Mouse (Mus musculus): ENCODE measurements around the gene Phc3.

Gene Phc3

DNA sequence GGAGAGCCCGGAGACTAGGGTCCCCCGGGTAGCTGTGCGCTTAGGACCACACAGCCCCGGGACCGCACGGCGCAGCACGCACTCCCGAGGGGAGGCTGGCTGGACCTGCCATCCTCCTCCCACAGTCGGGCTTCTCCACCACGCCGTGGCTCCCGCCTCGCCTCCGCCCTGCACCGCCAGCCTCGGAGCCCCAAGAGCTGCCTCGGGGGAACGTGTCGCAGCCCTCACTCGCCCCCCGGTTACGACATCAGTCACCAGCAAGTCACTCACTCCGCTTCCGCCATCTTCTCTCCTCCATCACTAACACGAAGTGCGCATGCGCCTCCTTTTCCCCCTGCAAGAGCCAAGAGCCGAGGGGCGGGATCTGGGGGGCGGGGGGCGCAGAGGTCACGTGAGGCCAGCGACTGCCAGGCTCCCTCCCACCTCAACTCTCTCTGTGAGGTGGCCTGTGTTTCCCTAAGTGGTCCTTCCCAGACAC lies at the start of gene Phc3:
TSS of gene Phc3 (minus strand) at position 312 of the 478 bp plus-strand sequence.
- DNase-seq (ENCODE audit: low spot score in 2 of 2) = peak; percentile 87 to 95

GRCm38 (mm10) chr3:31017652-31018051 lies 48.4 kb upstream of the Phc3 start:
- DNase-seq (ENCODE audit: low spot score in 2 of 2) = no peak

GRCm38 (mm10) chr3:31016594-31017196 lies 47.5 kb upstream of the Phc3 start:
- no peak for DNase-seq (ENCODE audit: low spot score in 2 of 2)

DNA sequence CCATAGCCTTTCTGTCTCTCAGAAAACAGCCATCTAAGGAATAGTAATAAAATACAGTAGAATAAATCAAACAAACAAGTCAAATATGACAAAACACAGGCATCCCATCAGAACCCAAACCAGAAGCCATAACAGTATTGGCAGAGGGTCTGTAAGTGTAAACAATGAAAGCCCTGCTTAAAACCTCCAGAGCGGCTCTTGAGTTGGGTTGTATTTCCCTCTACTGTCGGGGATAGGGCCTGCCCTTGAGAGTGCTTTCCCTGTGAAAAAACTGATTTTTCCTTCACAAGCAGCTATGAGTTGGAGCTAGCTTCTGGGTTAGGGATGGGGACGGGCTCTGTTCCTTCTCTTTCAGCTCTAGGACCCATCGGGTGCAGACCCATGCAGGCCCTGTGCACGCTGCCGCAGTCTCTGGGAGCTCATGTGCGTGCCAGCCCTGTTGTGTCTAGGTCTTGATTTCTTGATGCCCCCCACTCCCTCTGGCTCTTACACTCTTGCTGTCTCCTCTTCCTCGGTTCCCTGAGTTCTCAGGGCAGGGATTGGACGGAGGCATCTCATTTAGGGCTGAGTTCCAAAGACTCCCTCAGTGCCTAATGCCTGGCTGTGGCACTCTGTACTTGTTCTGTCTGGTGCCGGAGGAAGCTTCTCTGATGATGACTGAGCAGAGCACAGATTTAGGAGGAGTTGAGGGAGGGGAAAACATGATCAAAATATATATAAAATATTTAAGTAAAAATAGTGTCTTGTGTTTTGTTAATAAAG lies 46.6 kb upstream of the Phc3 start:
- no peak for DNase-seq (ENCODE audit: low spot score in 2 of 2)

DNA sequence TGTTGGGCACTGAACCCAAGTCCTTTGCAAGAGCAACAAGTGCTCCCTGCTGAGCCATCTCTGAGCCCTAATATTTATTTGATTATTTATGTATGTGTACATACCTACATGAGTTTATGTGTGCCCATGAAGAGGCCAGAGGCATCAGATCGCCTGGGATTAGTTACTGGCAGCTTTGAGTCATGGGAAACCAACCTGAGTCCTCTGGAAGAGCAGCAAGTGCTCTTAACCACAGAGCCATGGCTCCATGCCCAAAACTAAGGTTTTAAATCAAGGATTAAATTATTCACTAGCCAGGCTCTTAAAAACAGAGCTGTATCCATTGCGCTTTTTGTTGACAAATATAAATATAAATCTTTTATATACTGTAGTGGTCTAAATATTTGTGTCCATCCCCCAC lies 45.2 kb upstream of the Phc3 start:
- DNase-seq (ENCODE audit: low spot score in 2 of 2) = no peak

- DNase-seq (ENCODE audit: low spot score in 2 of 2) = no peak
Observed at GRCm38 (mm10) chr3:31004320-31005209, 35.4 kb upstream of the Phc3 start.

DNA sequence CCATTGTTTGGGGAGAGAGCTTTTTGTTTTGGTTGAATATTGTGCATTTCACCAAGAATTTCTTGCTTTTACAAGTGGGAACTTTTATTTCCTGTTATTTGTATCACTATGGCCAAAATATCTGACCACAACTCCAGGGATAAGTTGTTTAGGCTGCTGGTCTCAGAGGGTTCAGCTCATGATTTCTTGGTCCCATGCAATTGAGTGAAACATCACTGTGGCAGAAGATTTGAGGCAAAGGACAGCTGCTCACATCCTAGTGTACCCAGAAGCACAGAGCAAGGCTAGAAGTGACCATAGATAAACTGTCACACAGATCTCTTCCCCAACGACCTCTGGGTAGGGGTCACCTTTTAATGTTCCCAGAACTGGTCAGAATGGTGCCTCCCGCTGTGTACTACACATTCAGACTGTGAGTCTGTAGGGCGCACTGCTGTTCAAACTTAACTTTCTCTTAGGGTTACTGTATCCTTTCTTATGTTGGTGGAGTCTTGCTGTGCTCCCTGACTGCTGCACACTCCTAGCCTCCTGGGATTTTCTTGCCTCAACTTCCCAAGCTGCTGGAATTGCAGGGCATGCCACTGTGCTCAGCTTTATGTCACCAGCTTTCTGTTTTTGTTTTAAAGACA lies 31.9 kb upstream of the Phc3 start:
- no peak for DNase-seq (ENCODE audit: low spot score in 2 of 2)

- peak in 1 of 2 experiments; percentile 38 for DNase-seq (ENCODE audit: low spot score in 2 of 2)
Observed at GRCm38 (mm10) chr3:31000018-31000407, 30.8 kb upstream of the Phc3 start.

- peak in 1 of 2 experiments; percentile 55 for DNase-seq (ENCODE audit: low spot score in 2 of 2)
Observed at GRCm38 (mm10) chr3:30999401-31000017, 30.3 kb upstream of the Phc3 start.

- DNase-seq (ENCODE audit: low spot score in 2 of 2) = no peak
Observed at GRCm38 (mm10) chr3:30996688-30997014, 27.4 kb upstream of the Phc3 start.

- DNase-seq (ENCODE audit: low spot score in 2 of 2) = peak in 1 of 2 experiments; percentile 62
Observed at GRCm38 (mm10) chr3:30995899-30996687, 26.9 kb upstream of the Phc3 start.

GRCm38 (mm10) chr3:30995283-30995898 lies 26.2 kb upstream of the Phc3 start, which contains the start of gene Prkci:
Prkci (plus strand) TSS chr3:30995747.
- peak; percentile 90 to 93 for DNase-seq (ENCODE audit: low spot score in 2 of 2)

GRCm38 (mm10) chr3:30994859-30995258 lies 25.6 kb upstream of the Phc3 start:
- DNase-seq (ENCODE audit: low spot score in 2 of 2) = no peak

DNA sequence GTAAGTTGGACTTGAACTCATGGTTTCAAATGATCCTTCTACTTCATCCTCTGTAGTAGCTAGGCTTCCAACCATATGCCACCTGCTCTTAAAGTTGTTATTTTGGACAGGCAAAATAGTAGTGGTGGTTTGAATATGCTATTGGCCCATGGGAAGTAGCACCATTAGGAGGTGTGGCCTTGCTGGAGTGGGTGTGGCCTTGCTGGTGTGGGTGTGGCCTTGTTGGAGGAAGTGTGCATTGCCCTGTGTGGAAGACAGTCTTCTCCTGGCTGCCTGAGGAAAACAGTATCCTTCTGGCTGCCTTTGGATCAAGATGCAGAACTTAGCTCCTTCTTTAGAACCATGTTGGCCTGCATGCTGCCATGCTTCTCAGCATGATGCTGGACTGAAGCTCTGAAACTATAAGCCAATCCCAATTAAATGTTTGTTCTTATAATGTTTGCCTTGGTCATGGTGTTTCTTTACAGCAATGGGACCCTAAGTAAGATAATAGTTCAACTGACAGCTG lies 23.9 kb upstream of the Phc3 start:
- no peak for DNase-seq (ENCODE audit: low spot score in 2 of 2)

- no peak for DNase-seq (ENCODE audit: low spot score in 2 of 2)
Observed at GRCm38 (mm10) chr3:30992161-30992560, 22.9 kb upstream of the Phc3 start.

DNA sequence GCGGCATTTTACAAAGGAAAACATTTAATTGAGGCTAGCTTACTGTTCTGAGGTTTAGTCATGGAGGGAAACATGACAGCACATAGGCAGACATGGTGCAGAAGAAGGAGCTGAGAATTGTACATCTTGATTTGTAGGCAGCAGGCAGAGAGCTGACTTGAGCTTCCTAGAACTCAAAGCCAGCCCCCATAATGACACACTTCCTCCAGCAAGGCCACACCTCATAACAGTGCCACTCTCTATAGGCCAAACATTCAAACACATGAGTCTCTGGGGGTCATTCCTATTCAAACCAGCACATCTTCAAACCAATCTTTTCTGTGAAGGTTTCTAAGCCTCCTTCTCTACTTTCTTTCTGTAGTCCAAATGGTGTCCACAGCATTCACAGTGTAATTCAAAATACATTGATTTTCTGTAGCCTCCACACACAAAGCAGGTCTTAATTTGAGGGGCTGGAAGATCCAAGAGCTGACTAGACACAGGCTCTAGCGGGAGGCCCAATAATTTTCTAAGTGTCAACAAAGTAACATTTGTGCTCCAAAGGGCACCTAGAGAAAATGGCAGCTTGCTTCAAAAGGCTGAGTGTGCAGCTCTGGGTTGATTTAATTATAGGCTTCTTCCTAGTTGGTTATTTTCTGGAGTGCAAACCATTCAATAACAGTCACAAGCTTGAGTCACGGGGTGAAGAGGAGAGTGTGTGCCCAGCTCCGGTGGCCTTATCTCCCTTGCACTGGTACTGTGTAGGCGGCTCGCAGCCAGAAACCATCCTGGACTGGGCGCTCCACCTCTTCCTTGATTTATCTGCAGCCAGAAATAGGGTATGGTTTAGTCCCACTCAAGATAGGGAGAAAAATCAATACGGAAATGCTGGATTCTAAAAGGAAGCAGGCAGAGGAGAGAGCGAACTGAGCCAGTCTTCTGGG lies 18.4 kb upstream of the Phc3 start:
- no peak for DNase-seq (ENCODE audit: low spot score in 2 of 2)

DNA sequence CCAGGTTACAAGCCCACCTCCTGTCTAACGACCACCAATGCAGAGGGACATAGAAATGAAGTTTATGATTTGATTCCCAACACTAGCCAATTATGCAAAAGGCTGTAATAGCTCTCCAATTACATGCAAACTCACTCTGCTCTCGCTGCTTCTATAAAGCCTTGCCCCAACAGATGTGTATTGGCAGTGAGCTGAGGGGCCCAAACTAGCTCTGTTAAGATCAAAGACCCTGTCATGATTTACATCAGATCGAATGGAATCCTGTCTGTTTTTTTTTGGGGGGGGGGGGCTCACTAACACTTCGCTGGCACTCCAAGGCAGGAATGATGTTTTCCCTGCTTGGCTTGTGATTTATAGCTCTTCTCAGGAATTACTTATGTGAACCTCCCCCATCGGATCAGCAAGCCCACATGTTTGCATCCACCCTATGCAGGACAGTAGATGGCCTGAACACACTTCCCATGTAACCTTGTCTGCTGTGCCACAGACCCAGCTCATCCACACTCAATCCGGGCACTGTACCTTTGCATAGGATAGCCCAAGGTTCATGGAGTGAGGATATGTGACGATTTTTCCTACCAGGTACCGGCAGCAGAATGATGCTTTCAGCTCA lies 13.8 kb upstream of the Phc3 start:
- DNase-seq (ENCODE audit: low spot score in 2 of 2) = no peak

- DNase-seq (ENCODE audit: low spot score in 2 of 2) = no peak
Observed at GRCm38 (mm10) chr3:30981616-30982380, 12.6 kb upstream of the Phc3 start.

All from urinary bladder, postnatal 4 days (tissue).